Mouse (Mus musculus): ENCODE results near the gene Smarcc2. TPM values are rescaled to one million over a fixed set of nuclear protein-coding genes. Genes with fewer than 3 reads are reported as not detected.
"Not testable (repeated sequence)": the region's sequence is repeated elsewhere in the genome, so short reads cannot be mapped to it uniquely, and the experiment has no call there.

Smarcc2 gene
- total RNA-seq, 2 experiments from 2014 or later: 43.4 to 44.6 TPM

DNA sequence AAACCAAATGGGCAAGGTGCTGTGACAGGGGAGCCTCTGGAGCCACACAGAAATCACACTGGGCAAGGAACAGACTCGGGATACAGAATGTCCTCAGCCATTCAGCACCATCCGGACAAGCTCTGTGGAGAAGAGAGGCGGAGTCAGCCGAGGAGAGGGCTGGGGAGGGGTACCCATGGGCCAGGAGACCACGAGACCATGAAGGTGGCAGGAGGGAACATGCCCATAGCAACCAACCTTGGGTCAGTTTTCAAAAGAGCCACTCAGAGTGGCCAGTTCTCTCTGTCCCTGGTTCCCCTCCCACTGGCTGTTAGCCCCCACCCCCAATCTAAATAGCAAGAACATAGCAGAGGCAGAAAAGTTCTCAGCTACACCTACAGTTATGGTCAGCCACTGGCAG lies 31.9 kb downstream of the Smarcc2 start:
- intact Hi-C loops (cut with DNase I; ENCODE audit: low total_unique reads): no loop called here
- DNase-seq: no peak

DNA sequence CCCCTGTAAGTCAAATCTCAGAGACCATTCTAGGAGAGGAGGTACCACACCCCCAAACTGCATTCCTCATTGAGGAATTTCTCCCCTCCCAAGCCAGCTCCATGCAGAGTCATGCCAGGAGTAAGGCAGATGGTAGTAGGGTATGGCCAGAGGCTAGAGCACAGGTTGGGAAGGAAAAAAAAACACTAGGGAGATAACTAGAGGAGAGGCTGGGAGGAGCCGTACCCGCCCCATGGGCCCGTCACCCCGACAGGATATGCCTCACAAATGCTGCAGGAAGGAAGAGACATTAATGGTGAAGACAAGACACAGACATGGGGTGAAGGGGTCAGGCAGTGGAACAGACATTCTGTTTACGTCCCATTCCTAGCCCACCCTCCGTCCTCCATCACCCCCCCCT lies 32.4 kb downstream of the Smarcc2 start:
- intact Hi-C loops (cut with DNase I; ENCODE audit: low total_unique reads): no loop called here
- no peak for DNase-seq

DNA sequence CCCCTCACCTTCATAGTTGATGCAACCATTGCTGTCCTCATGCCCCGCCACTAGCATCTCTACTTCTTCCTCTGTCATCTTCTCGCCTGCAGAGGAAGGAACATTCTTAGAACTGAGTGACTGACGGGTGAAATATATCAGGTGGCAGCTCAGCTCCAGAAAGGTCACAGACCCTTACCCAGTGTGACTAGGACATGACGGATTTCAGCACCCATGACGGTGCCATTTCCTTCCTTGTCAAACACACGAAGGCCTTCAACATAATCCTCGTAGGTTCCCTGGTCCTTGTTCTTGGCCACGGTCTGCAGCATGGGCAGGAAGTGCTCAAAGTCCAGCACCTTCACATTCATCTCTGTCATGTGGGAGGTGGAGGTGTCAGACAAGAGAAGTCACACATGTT lies 33.0 kb downstream of the Smarcc2 start:
- DNase-seq; intact Hi-C loops (cut with DNase I; ENCODE audit: low total_unique reads): not testable (repeated sequence)

DNA sequence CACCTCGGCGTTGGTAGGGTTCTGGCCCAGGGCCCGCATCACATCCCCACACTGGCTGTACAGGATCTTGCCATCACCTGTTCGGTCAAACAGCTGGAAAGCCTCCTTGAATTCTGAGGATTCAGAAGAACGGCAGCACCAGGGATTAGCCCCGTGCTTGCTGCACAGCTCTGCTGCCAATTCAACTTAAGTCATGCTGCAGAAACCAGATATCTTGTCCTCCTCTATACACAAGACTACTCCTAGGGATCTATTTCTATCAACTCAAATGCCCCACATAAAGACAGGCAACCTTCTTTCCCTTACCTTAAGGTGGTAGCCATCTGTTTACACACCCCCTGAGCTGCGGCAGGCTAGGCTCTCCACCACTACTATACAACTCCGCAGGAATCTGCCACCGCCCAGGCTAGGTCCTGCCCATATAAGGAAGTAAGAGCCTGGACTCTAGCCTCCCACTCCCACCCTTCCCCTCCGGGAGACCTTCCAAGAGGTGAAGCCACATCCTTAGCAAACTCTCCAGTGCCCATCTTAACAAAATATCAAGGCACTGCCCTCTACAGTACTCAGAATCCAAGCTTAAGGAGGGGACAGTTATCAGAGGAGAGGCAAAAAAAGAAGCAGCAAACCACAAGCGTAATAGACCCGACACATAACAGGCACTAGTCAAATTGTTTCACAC lies 33.7 kb downstream of the Smarcc2 start:
- peak; percentile 54 for DNase-seq
- intact Hi-C loops (cut with DNase I; ENCODE audit: low total_unique reads): no loop called here

DNA sequence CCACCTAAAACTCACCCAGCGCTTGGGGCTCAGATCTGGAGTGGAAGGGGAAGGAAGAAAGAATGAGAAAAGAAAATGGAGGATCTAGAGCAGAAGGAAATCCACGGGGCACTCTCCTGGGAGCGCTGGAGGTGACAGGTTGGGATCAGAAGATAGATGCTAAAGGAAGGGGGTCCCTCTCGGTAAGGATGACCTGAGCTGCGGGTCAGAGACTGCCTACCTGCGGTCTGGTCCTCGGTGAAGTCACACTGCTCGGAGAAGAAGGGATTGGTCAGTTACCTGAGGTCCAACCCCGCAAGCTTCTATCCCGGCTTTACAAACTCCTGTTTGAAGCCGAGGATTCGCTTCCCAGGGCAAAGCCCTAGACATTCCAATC lies 34.3 kb downstream of the Smarcc2 start:
- intact Hi-C loops (cut with DNase I; ENCODE audit: low total_unique reads): no loop called here
- no peak for DNase-seq

DNA sequence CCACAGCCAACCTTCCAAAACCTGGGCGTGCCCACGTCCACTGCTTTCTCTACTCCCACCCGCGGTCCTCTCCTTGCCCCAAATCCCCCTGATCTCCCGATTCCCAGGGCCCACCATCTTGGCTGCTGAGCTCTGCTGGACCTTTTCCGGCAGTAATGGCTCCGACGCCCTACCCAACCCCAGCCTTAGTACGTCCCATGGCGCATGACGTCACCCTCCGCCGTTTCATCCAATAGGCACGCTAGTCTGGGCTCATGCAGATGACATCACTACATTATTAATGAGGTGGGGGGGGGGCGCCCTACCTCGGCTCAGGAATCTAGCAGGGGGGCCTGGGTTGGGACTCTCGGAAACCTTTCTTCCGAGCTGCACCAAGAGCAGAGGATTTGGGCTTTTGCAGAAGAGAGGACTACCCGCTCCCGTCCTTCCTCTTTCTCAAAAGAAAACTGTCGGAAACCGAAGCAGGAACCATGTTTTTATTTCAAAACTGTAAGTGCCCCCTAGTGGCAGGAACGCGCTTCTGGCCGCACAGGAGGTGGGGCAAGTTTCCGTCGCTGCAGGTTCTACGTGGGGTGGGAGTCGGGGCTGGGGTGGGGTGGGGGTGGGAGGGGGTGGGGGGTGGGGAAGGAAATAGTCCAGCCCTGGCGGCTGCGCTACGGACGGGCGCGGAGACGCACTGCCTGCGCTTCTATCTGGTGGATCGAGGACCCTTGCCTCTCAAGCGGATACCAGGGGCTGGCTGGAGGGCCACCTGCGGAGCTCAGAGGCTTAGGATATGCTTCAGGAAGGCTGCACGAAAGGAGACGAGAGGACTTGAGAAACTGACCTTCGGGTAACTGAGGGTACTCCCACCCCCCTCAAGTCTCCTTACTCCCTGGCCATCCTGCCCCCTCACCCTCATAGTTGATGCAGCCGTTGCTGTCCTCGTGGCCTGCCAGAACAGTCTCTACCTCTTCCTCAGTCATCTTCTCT lies 34.9 kb downstream of the Smarcc2 start, which contains the start of gene Myl6:
Myl6 (minus strand) TSS at position 451 of the 972 bp plus-strand sequence.
- intact Hi-C loops (cut with DNase I; ENCODE audit: low total_unique reads): no loop called here
- peak; percentile 98 for DNase-seq

DNA sequence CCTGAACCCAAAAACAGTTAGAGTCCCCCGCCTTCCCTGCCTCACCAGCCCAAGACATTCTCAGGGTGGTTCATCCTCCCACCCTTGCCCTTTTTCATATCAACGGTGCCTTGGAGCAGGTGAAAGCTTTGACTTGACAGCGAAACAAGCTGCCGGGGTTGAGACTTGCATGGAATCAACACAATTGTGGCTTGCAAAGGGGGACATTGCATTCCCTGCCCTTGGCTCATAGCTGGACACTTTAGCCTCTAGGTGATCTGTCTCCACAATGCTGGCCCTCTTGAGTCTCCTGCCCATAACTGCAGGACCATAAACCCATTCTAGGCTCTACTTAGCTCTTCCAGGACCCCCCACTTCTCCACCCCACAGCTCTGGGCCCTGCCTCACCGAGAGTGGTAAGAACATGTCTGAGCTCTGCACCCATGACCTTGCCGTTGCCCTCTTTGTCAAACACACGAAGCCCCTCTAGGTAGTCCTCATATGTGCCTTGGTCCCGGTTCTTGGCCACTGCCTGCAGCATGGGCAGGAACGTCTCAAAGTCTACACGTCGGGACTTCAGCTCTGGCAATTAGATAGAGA lies 35.7 kb downstream of the Smarcc2 start:
- intact Hi-C loops (cut with DNase I; ENCODE audit: low total_unique reads): no loop called here
- no peak for DNase-seq

DNA sequence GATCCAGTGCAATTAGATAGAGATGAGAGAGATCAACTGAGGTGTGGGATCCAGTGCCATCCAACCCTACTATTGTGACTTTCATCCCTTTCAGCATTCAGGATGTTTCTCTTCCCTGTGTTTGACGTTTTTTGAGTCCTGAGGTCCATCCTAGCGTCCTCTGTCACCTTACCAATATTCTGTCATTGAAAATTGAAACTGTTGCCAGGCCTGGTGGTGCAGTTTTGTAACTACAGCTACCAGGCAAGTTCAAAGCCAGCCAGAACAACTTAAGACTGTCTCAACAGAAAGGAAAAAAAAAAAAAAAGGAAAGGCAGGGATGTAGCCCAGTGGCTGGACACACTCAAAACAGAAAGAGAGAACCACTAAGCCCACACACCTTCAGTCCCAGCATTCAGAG lies 36.2 kb downstream of the Smarcc2 start:
- intact Hi-C loops (cut with DNase I; ENCODE audit: low total_unique reads): no loop called here
- no peak for DNase-seq

DNA sequence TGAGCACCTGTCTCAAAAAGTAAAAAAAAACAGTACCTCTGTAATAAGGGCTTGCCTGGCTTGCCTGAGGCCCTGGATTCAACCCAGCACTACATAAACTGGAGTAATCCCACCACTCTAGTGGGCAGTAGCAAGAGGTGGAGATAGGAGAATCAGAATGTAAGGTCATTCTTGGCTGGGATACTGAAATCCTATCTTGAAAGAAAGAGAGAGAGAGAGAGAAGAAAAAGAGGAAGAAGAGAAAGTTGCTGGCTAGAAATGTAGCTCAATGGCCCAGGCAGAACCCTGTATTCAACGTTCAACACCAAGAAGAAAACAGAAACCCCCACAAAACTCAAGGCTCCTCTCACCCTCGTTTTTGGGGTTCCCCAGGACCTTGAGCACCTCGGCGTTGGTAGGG lies 36.9 kb downstream of the Smarcc2 start:
- no peak for DNase-seq
- intact Hi-C loops (cut with DNase I; ENCODE audit: low total_unique reads): no loop called here

DNA sequence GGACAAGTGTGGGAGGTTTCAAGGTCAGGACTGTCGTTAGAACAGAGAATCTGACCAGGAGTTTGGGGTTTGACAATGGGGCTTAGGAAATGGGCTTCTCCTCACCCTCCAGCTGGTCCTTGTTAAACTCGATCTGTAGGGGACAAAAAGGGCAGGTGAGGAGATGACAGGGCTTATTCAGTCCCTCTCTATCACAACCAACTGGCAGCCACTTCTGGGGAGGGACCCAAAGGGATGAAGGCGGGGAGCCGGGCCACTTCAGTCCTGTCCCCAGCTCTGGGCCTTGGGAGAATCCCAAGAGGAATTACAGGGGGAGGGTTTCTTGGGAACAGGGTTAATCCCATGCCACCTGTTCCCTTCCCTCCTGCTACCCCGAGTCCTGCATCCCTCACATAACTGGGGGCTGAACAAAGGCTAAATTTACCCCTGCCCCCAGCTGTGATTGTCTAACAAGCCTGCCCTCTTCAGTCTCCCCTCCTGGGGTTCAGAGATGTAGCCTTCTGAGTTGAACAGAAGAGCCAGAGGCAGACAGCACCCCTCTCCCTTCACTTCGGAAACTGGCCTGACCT lies 37.5 kb downstream of the Smarcc2 start:
- no peak for DNase-seq
- intact Hi-C loops (cut with DNase I; ENCODE audit: low total_unique reads): no loop called here

DNA sequence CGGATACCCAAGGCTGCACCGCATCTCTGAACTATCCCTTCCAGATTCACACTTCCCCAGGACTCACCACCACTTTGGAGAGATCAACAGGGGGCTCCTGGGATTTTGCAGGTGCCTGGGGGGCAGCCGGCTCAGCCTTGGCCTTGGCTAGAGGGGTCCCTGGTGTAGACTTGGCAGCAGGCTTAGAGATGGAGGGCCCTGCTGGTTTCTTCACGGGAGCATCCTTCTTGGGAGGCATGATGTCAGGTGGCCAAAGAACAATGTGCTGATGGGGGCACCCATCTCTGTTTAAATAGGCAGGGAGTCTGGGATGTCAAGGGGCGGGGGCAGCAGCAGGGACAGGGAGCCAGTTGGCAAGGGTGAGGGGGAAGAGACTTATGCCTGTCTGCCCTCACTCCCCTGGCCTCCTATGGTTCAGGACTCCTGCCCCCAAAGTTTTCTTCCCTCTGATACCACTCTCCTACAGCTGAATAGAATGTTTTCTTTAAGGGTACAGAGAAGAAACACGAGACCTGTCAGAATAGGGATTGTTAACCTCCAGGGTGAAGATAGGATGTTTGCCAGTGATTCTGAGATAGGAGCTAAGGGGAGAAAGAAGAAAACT lies 38.2 kb downstream of the Smarcc2 start:
- DNase-seq: no peak
- intact Hi-C loops (cut with DNase I; ENCODE audit: low total_unique reads): no loop called here

DNA sequence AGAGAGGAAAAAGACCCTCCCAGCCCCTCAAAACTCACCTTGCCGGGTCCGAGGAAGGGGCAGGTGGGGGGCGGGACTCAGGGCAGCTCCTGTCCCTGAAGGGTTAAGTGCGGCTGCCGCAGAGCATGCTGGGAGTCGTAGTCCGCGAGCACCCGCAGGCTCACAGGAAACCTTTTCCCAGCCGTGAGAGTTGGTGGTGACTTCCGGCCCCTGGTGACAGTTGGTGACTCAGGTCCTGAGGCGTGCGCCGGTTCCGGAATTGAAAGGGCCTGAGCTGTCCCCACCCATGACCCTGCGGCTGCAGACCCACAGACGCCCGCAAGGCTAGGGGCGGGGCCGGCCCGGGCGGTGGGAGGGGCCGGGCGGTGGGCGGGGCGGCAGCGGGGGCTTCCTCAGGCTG lies 39.5 kb downstream of the Smarcc2 start, which contains the start of gene Myl6b:
Myl6b (minus strand) TSS at position 96 of the 400 bp plus-strand sequence.
- intact Hi-C loops (cut with DNase I; ENCODE audit: low total_unique reads): no loop called here
- DNase-seq: peak; percentile 96

DNA sequence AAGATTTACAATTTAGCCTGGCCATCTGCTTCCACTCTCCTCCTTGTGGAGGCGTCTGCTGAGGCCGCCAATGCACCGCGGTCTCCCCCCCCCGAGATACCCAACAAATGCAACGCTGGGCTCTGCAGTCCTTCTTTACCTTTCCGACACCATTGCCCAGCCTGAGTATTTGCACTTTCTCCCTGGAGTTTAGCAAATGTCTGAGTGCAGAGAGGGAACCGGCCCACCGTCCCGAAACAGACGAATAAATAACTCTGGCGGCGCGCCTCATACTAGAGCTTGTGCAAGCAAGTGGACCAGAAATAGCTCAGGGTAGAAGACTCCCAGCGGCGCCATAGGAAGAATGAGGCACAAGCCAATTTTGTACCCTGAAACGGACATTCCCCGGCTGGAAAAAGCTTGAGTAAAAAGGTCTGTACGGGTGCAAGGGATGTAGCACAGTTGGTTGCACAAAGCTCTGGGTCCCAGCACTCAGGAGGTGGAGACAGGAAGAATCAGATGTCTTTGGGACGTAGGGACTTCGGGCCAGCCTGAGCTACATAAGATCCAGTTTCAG lies 40.1 kb downstream of the Smarcc2 start:
- DNase-seq: peak; percentile 73
- intact Hi-C loops (cut with DNase I; ENCODE audit: low total_unique reads): no loop called here

DNA sequence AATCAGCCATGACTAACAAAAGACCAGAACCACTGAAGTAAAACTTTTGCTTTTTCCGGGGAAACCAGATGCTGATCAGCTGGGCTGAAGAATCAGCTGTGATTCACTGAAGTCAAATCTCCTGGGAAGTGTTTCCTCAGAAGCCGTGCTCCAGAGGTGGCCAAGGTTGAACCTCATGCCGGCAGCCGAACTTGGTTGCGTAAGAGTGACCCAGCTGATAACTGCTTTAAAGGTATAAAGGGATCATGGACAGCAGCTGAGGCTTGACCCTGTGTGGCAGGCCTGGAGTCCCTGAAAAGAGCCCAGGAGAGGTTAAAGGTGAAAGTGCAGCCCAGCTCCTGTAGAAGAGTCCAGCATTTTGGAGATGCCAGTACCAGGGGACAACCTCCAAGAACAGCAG lies 43.3 kb downstream of the Smarcc2 start:
- no peak for DNase-seq
- intact Hi-C loops (cut with DNase I; ENCODE audit: low total_unique reads): no loop called here

DNA sequence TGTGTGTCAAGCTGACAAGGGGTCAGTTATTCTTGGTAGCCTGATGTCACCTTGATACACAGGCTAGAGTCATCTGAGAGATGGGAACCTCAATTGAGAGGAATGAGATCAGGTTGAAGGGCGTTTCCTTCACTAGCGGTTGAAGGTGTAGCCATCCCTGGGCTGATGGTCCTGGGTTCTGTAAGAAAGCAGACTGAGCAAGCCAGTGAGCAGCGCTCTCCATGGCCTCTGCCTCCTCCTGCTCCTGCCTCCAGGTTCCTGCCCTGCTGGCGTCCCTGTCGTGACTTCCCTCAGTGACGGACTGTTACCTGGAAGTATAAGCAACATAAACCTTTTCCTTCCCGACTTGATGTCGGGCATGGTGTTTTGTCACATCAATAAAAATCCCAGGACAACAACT lies 44.5 kb downstream of the Smarcc2 start:
- intact Hi-C loops (cut with DNase I; ENCODE audit: low total_unique reads): no loop called here
- no peak for DNase-seq

DNA sequence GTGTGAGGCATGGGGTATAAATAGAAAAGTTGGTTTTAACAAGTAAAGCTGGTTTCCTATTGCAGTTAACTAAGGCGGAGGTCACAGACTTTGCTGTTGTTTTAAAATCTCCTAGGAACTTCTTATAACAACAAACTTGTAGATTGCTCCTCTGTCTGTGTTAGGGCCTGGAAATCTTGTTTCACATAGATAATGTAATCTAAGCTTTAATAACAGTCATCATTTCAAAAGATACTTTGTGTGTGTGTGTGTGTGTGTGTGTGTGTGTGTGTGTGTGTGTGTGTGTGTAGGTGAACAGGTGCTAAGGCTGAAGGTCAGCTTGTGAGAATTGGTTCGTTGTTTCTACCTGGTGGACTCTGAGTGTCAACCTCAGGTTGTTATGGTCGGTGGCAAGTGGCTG lies 45.0 kb downstream of the Smarcc2 start:
- intact Hi-C loops (cut with DNase I; ENCODE audit: low total_unique reads): no loop called here
- DNase-seq: no peak

DNA sequence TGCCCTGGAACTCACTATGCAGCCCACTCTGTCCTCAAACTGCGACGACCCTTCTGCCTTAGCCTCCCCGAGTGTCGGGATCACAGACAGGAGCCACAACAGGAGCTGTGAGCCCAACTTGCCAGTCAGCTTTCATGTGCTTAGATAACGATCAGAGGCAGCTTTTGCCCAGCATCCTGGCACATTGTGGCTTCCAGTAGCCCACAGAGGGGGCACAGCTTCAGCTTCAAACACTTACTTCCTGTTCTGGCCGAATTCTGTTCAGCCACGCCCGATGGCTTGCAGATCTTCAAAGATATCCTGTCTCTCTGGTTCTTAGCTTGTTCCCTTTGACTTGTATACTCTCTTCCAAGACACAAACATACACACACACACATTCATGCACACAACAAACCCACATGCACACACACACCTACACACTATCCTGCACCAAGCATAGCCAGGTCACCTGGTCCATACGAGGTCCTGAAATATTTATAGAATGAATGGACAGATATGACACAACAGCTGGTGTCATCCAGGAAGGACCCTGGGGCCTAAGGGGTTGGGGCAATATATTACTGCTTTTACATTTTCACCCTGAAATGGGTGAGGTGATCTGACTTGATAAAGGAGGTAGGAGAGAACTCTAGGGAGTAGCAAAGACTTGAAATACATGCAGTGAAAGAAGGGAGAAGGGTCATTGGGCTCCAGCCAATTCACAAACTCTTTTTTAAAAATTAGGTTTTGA lies 45.8 kb downstream of the Smarcc2 start:
- intact Hi-C loops (cut with DNase I; ENCODE audit: low total_unique reads): no loop called here
- DNase-seq: no peak

DNA sequence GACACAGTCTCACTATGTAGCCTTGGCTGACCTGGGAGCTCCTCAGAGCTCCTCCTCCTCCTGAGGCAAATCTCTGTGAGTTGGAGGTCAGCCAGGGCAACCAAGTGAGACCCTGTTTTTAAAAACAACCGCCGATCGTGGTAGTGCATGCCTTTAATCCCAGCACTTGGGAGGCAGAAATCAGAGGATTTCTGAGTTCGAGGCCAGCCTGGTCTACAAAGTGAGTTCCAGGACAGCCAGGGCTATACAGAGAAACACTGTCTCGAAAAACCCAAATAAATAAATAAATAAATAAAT lies 46.3 kb downstream of the Smarcc2 start:
- intact Hi-C loops (cut with DNase I; ENCODE audit: low total_unique reads); DNase-seq: not testable (repeated sequence)

DNA sequence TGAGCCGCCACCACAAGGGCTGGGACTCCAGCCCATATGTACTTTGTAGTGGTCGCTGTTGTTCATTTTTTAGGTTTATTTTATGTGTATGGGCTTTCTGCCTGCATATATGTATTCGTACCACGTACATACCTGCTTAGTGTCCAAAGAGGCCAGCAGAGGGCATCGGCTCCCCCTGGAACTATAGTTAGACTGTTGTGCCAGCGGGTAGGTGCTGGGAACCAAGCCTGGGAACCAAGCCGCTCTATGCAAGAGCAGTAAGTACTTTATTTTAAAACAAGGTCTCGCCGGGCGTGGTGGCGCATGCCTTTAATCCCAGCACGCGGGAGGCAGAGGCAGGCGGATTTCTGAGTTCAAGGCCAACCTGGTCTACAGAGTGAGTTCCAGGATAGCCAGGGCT lies 46.9 kb downstream of the Smarcc2 start:
- no peak for DNase-seq
- intact Hi-C loops (cut with DNase I; ENCODE audit: low total_unique reads): no loop called here

Data from gastrocnemius, postnatal 14 days (tissue).